Mouse (Mus musculus) brain, embryonic 14.5 days (tissue): ENCODE measurements at regions not wholly inside any gene's neighbourhood (a gene's known extent, or its start where the extent isn't known, plus 50 kb on each side); places are given as distances from the start of the nearest gene placed in this dataset.
"Not testable (repeated sequence)": the region's sequence is repeated elsewhere in the genome, so short reads cannot be mapped to it uniquely, and the experiment has no call there.

Experiments used
- DNase-seq: peaks from one replicate; pipeline ENCODE4 v3.0.0-alpha.2; 2011; ENCODE audit warnings: low read depth
- CTCF ChIP-seq: fragments of 200-500 bp; IDR thresholded peaks from 2 replicates; pipeline ENCODE4 v1.5.1; 2012; ENCODE audit warnings: inconsistent platforms, mild to moderate bottlenecking, moderate library complexity, borderline replicate concordance; ENCODE audit not compliant: insufficient read depth, insufficient read length; ENCODE audit errors: extremely low read depth
- POLR2A ChIP-seq: fragments of 200-500 bp; IDR thresholded peaks from 2 replicates; pipeline ENCODE4 v1.6.1; 2012; ENCODE audit warnings: mild to moderate bottlenecking, inconsistent platforms, borderline replicate concordance; ENCODE audit not compliant: poor library complexity, insufficient read depth, insufficient read length, severe bottlenecking; ENCODE audit errors: extremely low read depth

DNA sequence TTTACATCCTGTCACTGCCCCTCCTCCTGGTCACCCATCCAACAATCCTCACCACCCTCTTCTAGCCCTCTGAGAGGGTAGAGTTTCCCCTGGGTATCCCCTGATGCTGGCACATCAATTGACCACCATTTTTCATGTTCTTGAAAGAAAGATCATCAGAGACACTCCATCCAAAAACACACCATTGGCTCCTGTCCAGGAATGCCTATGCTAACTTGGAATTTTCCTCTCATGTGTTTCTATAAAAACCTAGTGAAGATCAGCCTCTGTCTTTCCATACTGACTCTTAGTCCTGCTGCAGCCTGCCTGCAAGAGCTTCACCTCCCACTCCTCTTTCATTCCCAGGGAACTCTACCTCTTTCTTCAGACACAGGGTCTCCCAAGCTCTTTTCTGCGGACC is 117.2 kb upstream of the Galnt18 start:
- TF ChIP-seq CTCF = no peak
- no peak for TF ChIP-seq POLR2A
- DNase-seq = no peak

DNA sequence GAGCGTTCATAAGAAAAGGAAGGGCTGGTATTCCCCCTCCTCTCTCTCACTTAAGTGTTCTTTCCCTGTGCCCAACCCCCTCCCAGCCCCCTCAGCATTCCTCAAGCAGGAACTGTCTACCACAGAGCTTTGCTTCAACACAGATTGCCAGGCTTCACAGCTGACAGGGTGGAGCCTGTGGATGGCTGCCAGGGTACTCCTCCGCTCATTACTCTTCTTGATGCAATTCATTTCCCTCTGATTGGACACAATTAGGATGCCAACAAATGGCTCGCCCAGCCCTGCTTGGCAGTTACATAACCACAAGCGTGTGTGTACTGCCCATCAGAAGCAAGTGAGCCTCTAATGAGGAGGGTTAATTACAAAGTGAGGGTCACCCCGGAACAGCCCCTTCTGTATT is 116.5 kb upstream of the Galnt18 start:
- TF ChIP-seq CTCF = no peak
- no peak for TF ChIP-seq POLR2A
- peak; percentile 98 for DNase-seq

DNA sequence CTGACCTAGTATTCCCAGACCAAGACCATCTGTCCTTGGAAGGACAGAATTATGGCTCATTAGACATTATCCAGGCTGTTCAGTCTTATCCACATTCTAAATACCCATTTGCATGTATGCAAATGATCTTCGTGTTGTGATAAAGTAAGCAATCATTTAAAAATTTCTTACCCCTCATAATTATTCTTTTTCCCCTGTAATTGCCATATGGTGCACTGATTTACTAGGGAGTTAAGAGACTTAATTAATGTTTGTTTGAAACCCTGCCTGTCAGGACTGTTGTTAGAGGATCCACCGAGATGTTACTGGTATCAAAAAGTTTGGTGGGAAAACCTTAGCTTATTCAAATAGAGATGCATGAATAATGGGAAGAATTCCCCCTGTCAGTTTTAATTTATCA is 103.2 kb upstream of the Galnt18 start:
- TF ChIP-seq POLR2A = no peak
- TF ChIP-seq CTCF = no peak
- DNase-seq = peak; percentile 71

DNA sequence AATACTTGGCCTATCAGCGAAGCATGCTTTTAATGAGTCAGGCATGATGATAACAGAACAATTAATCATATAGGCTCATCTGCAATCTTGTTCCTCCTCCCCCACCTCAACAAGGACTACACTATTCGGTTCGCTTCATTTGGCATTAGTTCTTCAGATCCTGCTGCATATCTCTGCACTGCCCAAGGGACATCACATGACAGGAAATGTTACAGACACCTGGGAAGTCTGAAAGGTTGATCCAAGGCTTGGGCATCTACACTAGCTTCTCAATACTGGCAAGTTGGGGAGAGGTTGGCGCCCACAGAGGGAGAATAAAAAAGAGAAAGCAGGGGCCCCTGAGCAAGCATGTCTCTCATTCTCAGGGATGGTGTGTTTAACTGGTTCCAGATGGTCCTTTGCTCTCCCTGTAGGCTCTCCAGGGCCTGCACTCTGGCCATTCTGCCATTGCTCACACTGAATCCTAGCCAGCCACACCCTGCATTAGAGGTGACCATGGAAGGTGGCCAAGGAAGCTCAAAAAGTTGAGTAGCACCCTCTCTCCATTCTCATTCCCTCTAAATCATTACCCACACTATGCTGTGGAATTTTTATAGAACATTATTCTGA is 100.4 kb upstream of the Galnt18 start:
- no peak for TF ChIP-seq POLR2A
- no peak for TF ChIP-seq CTCF
- no peak for DNase-seq

DNA sequence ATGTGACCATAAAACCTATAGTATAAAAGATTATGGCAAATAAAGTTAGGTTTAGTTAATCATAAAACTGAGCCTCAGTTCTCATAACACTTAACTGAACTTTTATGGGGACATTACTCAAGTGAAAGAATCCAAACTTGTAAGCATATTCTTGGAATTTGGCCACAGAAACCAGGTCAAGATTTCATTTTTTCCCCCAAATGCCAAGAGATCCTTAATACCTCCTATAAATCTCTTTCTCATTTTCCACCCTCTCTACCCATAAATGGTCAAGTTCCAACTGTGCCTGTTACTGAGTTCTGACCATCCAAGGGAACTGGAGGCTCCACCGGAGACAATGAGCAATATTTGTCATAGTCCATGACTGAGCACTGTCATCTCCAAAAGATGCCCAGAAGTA is 97.8 kb upstream of the Galnt18 start:
- TF ChIP-seq CTCF = no peak
- TF ChIP-seq POLR2A = no peak
- no peak for DNase-seq

DNA sequence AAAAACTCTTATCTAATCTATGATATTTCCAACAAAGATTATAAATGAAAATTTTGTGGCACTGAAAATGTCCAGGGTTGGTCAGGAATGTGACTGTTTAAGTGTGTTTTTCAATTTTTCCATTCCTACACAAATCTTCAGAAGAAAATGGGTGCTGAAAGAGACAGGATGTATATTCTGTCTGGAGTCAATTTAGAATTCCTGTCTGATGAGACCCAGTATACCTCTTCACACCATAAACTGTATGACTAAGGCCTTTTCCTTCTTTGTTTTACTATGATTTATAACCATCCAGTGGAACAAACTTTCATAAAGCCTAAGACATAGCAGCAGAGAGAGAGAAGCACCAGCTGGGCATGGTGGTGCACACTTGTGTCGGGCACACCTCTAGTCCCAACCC is 96.2 kb upstream of the Galnt18 start:
- TF ChIP-seq POLR2A (no peak), CTCF (no peak)
- no peak for DNase-seq

DNA sequence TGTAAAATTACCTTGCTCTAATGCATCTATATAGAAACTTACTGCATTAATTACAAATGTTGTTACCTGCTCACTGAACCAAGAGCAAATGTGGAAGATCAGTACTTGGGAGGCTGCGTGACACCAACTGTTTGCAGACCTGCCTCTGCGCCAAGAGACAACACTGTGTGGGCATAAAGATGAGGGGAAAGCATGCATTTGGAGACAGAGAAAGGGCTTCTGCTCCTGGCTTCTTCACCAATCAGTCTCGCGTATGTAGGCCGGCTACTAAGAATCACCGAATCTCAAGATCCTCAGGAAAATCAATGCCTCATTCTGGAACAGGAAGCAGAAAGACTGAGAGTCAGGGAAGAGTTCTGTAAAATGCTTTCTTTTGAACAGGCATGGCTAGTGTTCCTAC is 89.6 kb upstream of the Galnt18 start:
- TF ChIP-seq CTCF = no peak
- TF ChIP-seq POLR2A = no peak
- DNase-seq = no peak

DNA sequence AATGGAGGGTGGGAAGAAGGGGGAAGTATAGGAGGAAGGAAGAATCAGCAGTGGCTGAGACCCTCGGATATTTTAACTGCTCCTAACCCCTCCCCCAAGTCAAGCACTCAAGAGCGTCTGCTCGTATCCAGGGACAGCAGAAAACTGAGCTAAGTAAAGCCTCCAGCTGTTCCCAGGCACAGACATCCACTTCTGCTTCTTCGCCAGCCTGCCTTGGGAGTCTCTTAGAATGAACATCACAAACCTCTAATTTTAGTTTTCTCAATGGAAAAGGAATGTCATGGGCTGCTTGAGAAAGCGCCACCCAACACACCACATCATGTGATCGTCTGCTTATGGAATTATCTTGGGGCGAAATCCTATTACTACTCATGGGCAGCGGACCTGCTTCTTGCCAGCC is 83.3 kb upstream of the Galnt18 start:
- TF ChIP-seq CTCF (no peak), POLR2A (no peak)
- DNase-seq = no peak

DNA sequence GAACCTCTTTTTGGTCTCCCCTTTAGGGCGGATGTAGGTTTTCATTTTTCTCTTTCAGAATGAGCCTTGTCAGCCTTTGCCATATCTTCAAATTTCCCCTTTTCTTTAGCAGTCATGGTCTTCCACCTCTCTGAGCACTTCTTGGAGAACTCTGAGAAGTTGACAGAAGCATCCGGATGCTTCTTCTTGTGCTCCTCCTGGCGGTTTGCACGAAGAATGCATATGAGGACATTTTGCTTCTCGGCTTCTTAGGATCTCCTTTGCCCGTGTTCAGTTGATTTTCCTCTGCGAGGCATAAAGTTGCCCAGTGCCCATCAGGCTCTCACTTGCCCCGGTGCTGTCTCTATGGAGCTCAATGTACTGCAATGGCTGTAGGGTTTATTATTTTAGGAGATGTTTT is 78.5 kb upstream of the Galnt18 start:
- not testable (repeated sequence) for DNase-seq

DNA sequence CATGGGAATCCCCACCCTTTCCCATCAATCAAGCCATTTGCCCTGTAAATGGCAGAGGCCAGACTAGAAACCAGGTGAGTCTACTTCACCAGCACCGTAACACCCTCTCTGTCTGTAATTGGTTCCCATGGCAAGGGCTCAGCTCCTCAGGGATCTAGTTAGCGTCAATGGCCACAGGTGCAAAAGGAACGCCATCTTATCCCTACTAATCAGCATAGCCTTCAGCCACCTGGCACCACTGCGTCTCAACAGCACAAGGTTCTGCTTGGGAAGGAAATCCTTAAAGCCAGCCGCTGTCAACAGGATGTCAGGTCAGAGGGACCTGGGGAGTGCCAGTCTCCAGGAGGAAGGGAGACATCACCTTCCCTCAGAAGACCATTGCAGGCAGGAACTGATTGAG is 77.2 kb upstream of the Galnt18 start:
- DNase-seq = peak; percentile 74
- TF ChIP-seq CTCF (no peak), POLR2A (no peak)

DNA sequence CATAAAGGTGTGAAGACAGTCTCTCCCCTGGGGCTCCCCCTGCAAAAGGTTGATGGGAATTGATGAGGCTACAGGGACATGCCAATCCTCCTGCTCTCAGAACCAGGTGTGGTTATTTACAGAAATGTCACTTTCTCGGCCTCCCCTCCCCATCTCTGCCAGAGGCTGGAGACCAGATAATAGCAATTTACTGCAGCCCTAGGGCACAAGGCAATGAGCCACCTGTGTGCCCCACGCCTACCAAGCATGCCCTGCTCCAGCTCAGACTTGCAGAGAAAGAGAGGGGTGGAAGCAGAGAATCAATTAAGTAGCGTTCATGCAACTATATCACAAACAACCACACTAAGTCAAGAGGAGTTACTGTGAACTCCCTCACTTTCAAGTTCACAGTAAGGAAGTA is 75.5 kb upstream of the Galnt18 start:
- TF ChIP-seq POLR2A (no peak), CTCF (no peak)
- DNase-seq = no peak

DNA sequence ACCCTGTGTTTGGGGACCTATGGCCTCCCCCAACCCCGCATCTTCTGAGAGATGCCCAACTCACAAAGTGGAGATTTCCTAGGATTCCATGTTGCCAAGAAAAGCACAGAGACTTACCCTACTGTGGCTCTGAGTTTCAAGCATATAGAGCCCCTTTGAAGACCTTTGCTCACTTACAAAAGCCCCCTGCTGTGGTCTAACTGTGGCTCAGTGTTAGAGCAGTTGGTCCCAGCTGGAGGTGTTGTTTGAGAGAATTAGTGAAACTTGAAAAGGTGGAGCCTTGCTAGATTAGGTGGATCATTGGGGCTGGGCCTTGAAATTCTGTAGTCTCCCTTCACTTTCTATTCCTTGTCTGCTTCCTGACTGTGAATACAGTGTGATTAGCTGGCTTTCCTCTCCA is 66.6 kb upstream of the Galnt18 start:
- no peak for DNase-seq
- TF ChIP-seq POLR2A (no peak), CTCF (no peak)

DNA sequence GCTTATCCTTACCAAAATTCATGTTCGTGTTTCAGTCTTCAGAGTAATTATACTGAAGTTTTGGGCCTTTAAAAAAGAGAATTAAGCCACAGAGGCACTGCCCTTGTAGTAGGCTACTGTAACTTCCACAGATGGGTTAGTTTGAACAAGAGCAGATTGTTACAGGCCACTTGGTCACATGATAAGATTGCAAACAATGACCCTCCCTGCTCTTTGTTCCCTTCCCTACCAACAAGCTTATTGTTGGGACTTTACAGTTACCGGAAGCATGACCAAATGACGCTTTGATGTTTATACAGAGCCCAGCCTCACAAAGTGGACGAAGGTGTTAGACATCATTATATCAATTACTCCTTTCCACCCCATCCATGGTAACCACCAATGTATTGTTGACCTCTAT is 63.9 kb upstream of the Galnt18 start:
- no peak for TF ChIP-seq POLR2A
- TF ChIP-seq CTCF = no peak
- no peak for DNase-seq
